Mouse (Mus musculus): ENCODE measurements around the gene Dnaaf5.

- TF ChIP-seq CEBPB (IDR thresholded peaks at IDR 0.05; ENCODE audit: insufficient read depth, poor library complexity, severe bottlenecking) (no peak), POLR2A (IDR thresholded peaks at IDR 0.05; ENCODE audit: insufficient read length, low read depth) (no peak), TCF12 (IDR thresholded peaks at IDR 0.05; ENCODE audit: insufficient read depth, poor library complexity, severe bottlenecking) (no peak), MYOD1 (IDR thresholded peaks at IDR 0.05; ENCODE audit: control insufficient read depth in 1 of 3, insufficient read length in 2 of 3, low read depth in 2 of 3) (no peak), REST (IDR thresholded peaks at IDR 0.05; ENCODE audit: insufficient read depth, insufficient read length) (no peak), E2F4 (IDR thresholded peaks at IDR 0.05; ENCODE audit: insufficient read depth) (no peak), USF1 (IDR thresholded peaks at IDR 0.05; ENCODE audit: low read depth) (no peak), SRF (IDR thresholded peaks at IDR 0.05; ENCODE audit: control insufficient read depth, insufficient read length, low read depth) (no peak)
These were observed 3.4 kb upstream of the Dnaaf5 start for GRCm38 (mm10) chr5:139146476-139147075.
